Mouse (Mus musculus): ENCODE results near the gene Cox19.
A peak's percentile ranks its signal among the peaks of the same experiment; 100 is the strongest.
"Not testable (repeated sequence)": the region's sequence is repeated elsewhere in the genome, so short reads cannot be mapped to it uniquely, and the experiment has no call there.

The Cox19 gene

GRCm38 (mm10) chr5:139359244-139359643, 8.0 kb upstream of the Cox19 start:
- no peak for DNase-seq

DNA sequence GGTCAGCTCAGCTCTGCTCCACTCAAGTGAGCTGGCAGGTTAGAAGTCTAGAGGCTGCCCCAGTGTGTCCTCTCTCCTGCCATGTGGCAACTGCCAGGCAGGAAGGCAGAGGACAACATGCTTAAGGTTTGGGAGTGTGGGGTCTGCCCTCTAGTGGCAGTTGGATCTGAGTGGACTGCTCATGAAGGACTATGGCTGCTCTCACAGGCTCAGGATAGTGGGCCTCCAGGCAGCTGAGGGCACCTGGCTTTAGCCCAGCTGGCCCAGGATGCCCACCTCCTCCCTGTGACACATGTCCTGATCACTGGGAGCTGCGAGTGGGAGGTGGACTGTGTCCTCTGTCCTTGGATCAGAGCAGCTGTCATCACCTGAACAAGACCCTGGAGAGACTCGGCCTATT, 7.4 kb upstream of the Cox19 start:
- DNase-seq: no peak

- DNase-seq: peak; percentile 74
These were observed 4.1 kb upstream of the Cox19 start for GRCm38 (mm10) chr5:139355235-139355772.

DNA sequence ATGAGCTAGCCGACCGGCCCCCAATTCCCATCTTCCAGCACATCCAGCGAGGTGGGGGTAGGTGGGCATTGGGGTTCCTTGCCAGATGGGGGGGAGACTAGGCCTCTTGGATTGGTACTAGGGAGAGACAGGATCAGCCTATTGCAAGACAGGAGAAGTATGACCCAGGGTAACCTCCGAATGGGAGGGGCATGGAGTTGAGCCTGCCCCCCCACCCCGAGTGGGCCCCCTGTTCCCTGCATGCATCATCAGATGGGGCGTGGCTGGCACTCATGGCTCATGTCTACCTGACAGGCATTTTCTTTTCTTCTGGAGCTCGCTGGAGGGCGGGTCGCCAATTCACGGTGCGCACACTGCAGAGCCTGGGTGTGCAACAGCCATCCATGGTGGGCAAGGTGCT, 2.7 kb upstream of the Cox19 start:
- no peak for DNase-seq

GRCm38 (mm10) chr5:139353496-139353895, 2.3 kb upstream of the Cox19 start:
- DNase-seq: peak; percentile 45

DNA sequence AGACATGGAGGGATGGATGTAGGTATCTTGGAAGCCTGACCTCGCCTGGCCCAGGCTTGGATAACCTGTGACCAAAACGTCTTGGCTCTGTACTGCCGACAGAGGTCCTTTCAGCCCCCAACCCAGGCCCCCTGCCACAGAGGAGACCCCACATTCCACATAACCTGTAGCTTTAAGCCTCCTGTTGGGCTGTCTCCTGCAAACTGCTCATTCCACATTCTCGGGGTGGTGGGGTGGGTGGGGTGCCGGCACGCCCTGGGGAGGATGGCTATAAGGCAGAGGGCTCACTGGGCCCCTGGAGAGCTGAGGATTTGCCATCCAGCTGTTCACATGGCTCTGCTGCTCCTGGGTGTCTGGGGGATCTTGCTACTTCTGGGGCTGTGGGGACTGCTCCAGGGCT, 1.1 kb upstream of the Cox19 start, which contains the start of gene Cyp2w1:
Cyp2w1 (plus strand) TSS at position 301 of the 400 bp plus-strand sequence.
- DNase-seq: no peak

GRCm38 (mm10) chr5:139351628-139352027, 410 bp upstream of the Cox19 start:
- no peak for DNase-seq

DNA sequence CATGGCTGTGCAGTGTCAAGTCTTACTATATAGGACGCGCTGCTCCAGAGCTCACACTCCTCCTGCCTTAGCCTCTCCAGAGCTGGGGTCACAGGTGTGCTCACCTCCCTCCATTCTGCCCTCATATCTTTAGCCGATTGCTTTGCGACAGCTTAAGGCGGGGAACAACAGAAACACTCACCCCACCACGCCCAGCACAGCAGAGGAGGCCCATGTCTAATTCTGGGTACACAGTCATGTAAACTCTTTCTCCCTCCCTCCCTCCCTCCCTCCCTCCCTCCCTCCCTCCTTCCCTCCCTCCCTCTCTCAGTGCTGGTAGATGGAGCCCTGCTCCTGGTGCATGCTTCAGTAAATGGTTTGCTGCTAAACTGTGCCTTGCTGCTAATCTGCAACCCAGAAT, 1.5 kb downstream of the Cox19 start:
- no peak for DNase-seq

DNA sequence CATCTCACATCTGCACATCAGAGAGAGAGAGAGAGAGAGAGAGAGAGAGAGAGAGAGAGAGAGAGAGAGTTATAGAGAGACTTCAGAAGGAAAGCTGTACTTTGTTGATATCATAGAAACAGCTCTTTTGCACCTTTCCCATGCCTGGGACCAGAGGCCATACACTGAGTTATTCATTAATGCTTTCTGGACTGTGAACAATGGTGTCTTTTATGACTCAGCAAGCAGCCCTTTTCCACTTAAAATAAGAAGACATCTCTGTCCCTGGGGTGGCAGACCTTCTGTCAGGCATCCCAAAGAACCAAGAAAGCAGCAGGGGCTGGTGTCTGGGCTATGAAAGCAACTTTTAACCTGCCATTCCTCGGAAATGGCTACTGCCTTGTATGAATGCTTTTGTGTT, 4.0 kb downstream of the Cox19 start:
- DNase-seq: no peak

DNA sequence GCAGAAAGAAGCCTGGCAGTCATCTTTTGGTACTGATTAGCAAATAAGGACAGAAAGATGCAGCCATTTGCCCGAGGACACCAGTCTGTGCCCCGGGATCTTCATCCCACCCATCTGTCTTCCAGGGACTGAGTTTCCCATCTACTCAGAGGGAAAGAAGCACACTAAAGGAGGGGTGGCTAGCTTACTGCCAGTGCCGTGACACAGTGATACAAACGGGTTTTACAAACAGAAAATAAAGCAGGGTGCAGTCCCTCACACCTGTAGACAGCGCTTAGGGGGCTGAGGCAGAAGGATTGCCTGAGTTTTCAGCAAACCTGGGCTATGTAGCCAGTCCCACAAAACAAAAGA, 5.9 kb downstream of the Cox19 start:
- no peak for DNase-seq

GRCm38 (mm10) chr5:139344687-139345363, 6.4 kb downstream of the Cox19 start:
- DNase-seq: peak; percentile 86

DNA sequence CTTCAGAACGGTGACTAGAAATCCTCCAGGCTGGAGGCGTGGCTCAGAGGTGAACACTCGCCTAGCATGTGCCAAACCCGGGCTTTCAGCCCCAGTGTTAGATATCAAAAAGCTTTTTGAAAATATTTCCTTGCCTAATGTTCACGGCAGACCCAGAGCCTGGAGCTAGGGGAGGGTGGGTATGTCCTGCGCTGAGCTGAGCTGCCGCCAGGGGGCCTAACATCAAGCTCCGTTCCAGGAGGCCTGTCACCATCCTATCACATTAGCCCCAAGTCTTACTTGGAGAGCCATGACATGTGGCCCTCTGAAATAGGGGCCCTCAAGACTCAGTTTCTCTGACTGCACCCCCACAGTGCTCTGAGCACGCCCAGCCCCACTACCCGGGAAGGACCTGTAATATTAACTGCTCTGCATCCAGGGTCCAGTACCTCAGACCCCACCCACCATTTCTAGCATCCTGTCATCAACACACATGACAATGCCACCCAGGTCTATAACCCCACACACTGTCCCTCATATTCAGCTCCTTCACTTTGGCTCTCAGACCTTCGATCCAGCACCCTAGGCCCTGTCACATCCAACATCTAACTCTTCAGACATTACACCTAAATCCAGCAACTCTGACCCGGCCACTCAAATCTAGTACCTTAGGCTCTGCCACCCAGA, 7.1 kb downstream of the Cox19 start:
- DNase-seq: peak; percentile 86

- no peak for DNase-seq
These were observed 12.3 kb downstream of the Cox19 start for GRCm38 (mm10) chr5:139338891-139339290.

GRCm38 (mm10) chr5:139338403-139338802, 12.8 kb downstream of the Cox19 start:
- DNase-seq: no peak

GRCm38 (mm10) chr5:139337826-139338370, 13.3 kb downstream of the Cox19 start:
- no peak for DNase-seq

- DNase-seq: no peak
These were observed 15.6 kb downstream of the Cox19 start for GRCm38 (mm10) chr5:139335634-139336033.

GRCm38 (mm10) chr5:139334394-139334793, 16.8 kb downstream of the Cox19 start:
- not testable (repeated sequence) for DNase-seq

GRCm38 (mm10) chr5:139333301-139334013, 17.8 kb downstream of the Cox19 start:
- DNase-seq: no peak

GRCm38 (mm10) chr5:139332590-139333272, 18.5 kb downstream of the Cox19 start:
- DNase-seq: no peak

- peak; percentile 83 for DNase-seq
These were observed 19.5 kb downstream of the Cox19 start for GRCm38 (mm10) chr5:139331742-139332141.

DNA sequence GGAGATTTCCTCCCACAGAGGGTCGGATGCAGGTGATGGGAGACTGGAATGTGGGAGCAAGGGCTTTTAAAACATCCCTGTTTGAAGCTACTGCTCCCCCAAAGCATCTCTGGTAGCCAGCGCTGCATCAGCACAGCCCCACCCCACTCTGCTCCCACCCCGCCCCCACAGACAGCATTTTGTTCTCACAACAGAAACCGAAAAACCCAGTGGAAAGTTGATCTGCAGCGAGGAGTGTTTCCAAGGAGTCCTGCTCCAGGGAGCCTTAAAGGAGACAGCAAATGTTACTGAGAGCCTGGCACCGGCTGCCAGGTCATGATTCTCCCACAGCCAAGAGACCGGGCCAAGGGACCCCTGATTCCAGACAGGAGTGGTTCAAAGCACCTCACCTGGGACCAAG, 20.5 kb downstream of the Cox19 start:
- DNase-seq: no peak

DNA sequence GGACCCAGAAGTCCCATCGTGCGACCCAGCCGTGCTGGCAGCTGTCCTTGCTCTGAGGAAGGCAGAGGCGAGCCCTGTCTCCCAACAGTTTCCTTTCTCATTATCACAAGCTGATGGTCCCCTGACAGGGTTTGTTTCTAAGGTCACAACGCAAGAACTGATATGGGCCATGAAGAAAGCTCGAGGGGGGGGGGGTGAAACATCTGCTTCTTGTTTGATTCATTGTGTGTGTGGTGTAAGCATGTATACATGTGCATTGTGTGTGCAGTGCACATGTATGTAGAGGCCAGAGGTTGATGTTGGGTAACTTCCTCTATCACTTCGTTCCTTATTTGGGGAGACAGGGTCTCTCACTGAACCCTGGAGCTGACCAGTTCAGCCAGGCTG, 23.6 kb downstream of the Cox19 start:
- no peak for DNase-seq
